Mouse (Mus musculus): ENCODE measurements around the gene Dnaaf5. TPM values are rescaled to one million over a fixed set of nuclear protein-coding genes. Genes with fewer than 3 reads are reported as not detected.

The Dnaaf5 gene
- polyA plus RNA-seq, 1 experiment from 2014 or later = 5.9 TPM

DNA sequence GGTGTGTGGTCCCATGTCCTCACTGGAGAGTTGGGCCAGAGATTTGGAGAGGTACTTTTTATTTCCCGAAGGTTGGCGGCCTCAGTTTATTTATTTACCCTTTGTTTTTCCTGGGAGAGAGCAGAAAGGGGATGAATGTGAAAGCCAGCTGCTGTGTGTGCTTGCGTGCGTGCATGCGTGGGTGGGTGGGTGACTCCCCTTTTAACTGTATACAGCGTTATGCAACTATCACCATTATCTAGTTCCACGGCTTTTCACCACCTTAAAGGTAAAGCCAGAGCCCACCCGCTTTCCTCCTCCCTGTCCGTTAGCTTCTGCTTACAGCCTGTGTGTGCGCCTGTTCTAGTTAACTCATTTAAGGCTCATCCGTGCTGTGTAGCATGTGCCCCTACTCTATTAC is 52.1 kb downstream of the Dnaaf5 start:
- 80% methylated on average over 11 of the region's 11 CpGs for WGBS
- Histone ChIP-seq H3K9me3 (no peaks in the 10 kb centered on the region), H3K9ac (peak overlapping the region; percentile 89), H3K27ac (no peak overlapping the region), H3K4me2 (peak overlapping the region; percentile 88), H3K4me3 (replicated peaks) (peak overlapping the region; percentile 93), H3K4me1 (peaks cover 35% of the 10 kb centered on the region), H3K27me3 (no peaks in the 10 kb centered on the region), H3K36me3 (replicated peaks) (no peaks in the 10 kb centered on the region)
- ATAC-seq (ENCODE audit: low FRiP score) = no peak

DNA sequence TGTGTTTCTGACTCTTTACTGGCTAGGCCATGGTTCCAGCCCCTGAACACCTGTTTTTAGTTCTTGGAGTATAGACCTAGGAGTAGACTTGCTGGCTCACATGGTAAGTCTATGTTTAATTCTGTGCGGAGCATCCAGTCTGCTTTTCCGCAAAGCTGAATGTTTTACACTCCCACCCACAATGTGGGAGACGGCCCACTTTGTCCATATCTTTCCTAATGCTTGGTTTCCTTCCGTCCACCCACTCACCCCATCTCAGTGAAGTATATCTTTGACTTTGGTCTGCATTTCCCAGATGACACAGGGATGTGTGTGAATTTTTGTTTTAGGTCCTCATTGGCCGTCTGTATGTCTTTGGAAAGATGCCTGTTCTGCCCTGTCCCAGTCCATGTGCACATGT is 53.3 kb downstream of the Dnaaf5 start:
- H3K9me3 ChIP-seq = no peaks in the 10 kb centered on the region
- no peak for ATAC-seq (ENCODE audit: low FRiP score)
- 90% methylated on average over 5 of the region's 5 CpGs for WGBS

DNA sequence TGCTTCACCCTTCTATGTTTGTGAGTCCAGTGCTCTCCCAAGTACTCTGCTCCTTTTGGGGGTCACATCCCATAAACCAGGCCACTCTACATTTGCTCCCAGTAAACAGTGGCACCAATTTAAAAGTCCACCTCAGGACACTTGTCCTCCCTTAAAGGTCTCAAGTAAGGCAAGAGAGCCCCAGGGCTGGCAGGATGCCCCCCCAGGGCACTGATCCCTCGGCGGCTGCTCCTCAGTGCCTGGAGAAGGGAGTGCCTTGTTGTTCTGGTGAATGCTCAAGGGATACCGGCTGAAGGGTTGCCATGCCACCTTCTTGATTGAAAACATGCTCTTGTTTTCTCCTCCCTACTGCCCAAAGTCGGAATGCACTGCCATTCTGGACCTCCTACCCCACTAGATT is 56.1 kb downstream of the Dnaaf5 start:
- H3K27me3 ChIP-seq = no peaks in the 10 kb centered on the region
- H3K4me2 ChIP-seq = no peak overlapping the region
- no peak overlapping the region for H3K9ac ChIP-seq
- H3K36me3 ChIP-seq (replicated peaks) = peaks cover 18% of the 10 kb centered on the region
- no peak overlapping the region for H3K4me3 ChIP-seq (replicated peaks)
- no peak for ATAC-seq (ENCODE audit: low FRiP score)
- peaks cover 29% of the 10 kb centered on the region for H3K4me1 ChIP-seq
- no peak overlapping the region for H3K27ac ChIP-seq
- 76% methylated on average over 4 of the region's 4 CpGs for WGBS
- no peaks in the 10 kb centered on the region for H3K9me3 ChIP-seq

More for the DNA sequence above, 53.3 kb downstream of the Dnaaf5 start:
- Histone ChIP-seq H3K36me3 (replicated peaks) (0 out of 2 replicates have a peak, but pooled peaks cover 2% of the 10 kb centered on the region), H3K9ac (no peak overlapping the region), H3K27ac (no peak overlapping the region), H3K4me3 (replicated peaks) (no peak overlapping the region), H3K27me3 (no peaks in the 10 kb centered on the region), H3K4me1 (peaks cover 35% of the 10 kb centered on the region), H3K4me2 (no peak overlapping the region)

GRCm38 (mm10) chr5:139206525-139206924 is 56.5 kb downstream of the Dnaaf5 start:
- H3K9ac ChIP-seq = no peak overlapping the region
- peaks cover 25% of the 10 kb centered on the region for H3K4me1 ChIP-seq
- WGBS = 78% methylated on average over 7 of the region's 7 CpGs
- no peaks in the 10 kb centered on the region for H3K9me3 ChIP-seq
- no peaks in the 10 kb centered on the region for H3K27me3 ChIP-seq
- no peak overlapping the region for H3K27ac ChIP-seq
- H3K4me2 ChIP-seq = no peak overlapping the region
- peaks cover 18% of the 10 kb centered on the region for H3K36me3 ChIP-seq (replicated peaks)
- no peak overlapping the region for H3K4me3 ChIP-seq (replicated peaks)
- no peak for ATAC-seq (ENCODE audit: low FRiP score)

DNA sequence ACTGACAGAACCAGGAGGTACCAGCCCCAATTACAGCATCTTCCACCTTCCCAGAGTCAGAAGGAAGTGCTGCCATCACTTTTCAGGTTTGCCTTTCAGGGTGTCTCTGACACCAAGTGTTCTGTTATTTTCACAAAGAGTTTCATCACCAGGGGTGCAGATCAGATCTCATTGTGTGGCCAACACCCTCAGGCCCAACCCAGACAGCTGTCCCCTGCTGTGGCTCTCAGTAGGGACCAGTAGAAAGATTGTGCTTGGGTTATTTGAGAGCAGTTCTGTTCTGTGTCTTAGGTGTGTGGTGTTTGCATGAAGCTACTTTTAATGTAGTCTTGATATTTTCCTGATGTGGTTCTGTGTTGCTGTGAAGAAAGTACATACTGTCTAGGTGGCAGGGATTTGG is 58.2 kb downstream of the Dnaaf5 start:
- H3K4me2 ChIP-seq = no peak overlapping the region
- no peak overlapping the region for H3K27ac ChIP-seq
- no peak overlapping the region for H3K4me3 ChIP-seq (replicated peaks)
- peaks cover 17% of the 10 kb centered on the region for H3K4me1 ChIP-seq
- H3K9me3 ChIP-seq = no peaks in the 10 kb centered on the region
- H3K27me3 ChIP-seq = no peaks in the 10 kb centered on the region
- no peak for ATAC-seq (ENCODE audit: low FRiP score)
- H3K36me3 ChIP-seq (replicated peaks) = peaks cover 24% of the 10 kb centered on the region
- no peak overlapping the region for H3K9ac ChIP-seq

- H3K27ac ChIP-seq = no peak overlapping the region
- no peak for ATAC-seq (ENCODE audit: low FRiP score)
- peaks cover 24% of the 10 kb centered on the region for H3K36me3 ChIP-seq (replicated peaks)
- no peak overlapping the region for H3K4me3 ChIP-seq (replicated peaks)
- H3K4me2 ChIP-seq = no peak overlapping the region
- no peak overlapping the region for H3K9ac ChIP-seq
- peaks cover 17% of the 10 kb centered on the region for H3K4me1 ChIP-seq
- H3K27me3 ChIP-seq = no peaks in the 10 kb centered on the region
- no peaks in the 10 kb centered on the region for H3K9me3 ChIP-seq
- WGBS = 94% methylated on average over 10 of the region's 10 CpGs
These were observed 59.1 kb downstream of the Dnaaf5 start for GRCm38 (mm10) chr5:139208871-139209684.

GRCm38 (mm10) chr5:139209685-139210026 is 59.6 kb downstream of the Dnaaf5 start:
- H3K4me1 ChIP-seq = peaks cover 12% of the 10 kb centered on the region
- ATAC-seq (ENCODE audit: low FRiP score) = no peak
- H3K4me2 ChIP-seq = no peak overlapping the region
- no peak overlapping the region for H3K9ac ChIP-seq
- H3K27ac ChIP-seq = no peak overlapping the region
- H3K4me3 ChIP-seq (replicated peaks) = no peak overlapping the region
- WGBS = 92% methylated on average over 7 of the region's 7 CpGs
- H3K36me3 ChIP-seq (replicated peaks) = peaks cover 24% of the 10 kb centered on the region
- no peaks in the 10 kb centered on the region for H3K27me3 ChIP-seq
- H3K9me3 ChIP-seq = no peaks in the 10 kb centered on the region

GRCm38 (mm10) chr5:139211737-139212385 is 61.8 kb downstream of the Dnaaf5 start:
- WGBS = 94% methylated on average over 11 of the region's 11 CpGs
- no peak for ATAC-seq (ENCODE audit: low FRiP score)
- Histone ChIP-seq H3K36me3 (replicated peaks) (peaks cover 43% of the 10 kb centered on the region), H3K9ac (no peak overlapping the region), H3K4me3 (replicated peaks) (no peak overlapping the region), H3K4me2 (no peak overlapping the region), H3K4me1 (no peaks in the 10 kb centered on the region), H3K27me3 (no peaks in the 10 kb centered on the region), H3K27ac (no peak overlapping the region), H3K9me3 (no peaks in the 10 kb centered on the region)

DNA sequence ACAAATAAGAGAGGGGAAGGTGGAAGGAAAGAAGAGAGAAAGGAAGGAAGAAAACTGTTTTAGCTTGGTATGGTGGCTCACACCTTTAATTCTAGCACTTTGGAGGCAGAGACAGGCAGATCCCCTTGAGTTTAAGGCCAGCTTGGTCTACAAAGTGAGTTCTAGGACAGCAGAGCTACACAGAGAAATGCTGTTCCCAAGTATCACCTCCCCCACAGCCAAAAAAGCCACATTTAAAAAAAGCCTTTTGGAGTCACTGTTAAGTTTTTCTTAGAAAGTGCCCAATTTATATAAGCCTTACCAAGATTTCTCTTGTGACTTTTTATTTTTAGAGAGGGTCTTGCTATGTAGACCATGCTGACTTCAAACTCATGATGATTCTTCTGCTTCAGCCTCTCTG is 64.3 kb downstream of the Dnaaf5 start:
- H3K27me3 ChIP-seq = no peaks in the 10 kb centered on the region
- no peaks in the 10 kb centered on the region for H3K9me3 ChIP-seq
- no peak overlapping the region for H3K4me3 ChIP-seq (replicated peaks)
- H3K4me2 ChIP-seq = no peak overlapping the region
- H3K27ac ChIP-seq = no peak overlapping the region
- H3K36me3 ChIP-seq (replicated peaks) = peaks cover 36% of the 10 kb centered on the region
- no peaks in the 10 kb centered on the region for H3K4me1 ChIP-seq
- H3K9ac ChIP-seq = no peak overlapping the region
- ATAC-seq (ENCODE audit: low FRiP score) = no peak

DNA sequence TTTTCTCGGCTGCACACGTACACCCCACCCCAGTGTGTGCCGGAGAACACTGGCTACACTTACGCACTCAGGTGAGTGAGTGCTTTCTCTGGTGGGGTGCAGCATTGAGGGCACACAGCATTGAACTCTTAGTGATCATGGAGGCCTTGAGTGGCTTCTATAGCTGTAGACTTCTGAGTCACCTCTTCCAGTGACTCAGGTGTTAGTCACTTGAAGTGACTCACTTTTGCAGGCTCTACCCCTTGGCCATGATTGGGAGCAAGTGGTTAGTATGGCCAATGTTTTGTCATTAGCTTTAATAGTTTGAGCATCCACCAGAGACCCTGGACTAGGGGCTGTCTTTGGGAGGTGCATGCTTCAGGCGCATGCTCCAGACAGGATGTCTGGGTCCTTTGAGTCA is 65.2 kb downstream of the Dnaaf5 start:
- peaks cover 38% of the 10 kb centered on the region for H3K36me3 ChIP-seq (replicated peaks)
- no peak overlapping the region for H3K4me2 ChIP-seq
- no peaks in the 10 kb centered on the region for H3K27me3 ChIP-seq
- H3K4me1 ChIP-seq = no peaks in the 10 kb centered on the region
- no peaks in the 10 kb centered on the region for H3K9me3 ChIP-seq
- WGBS = 93% methylated on average over 5 of the region's 5 CpGs
- H3K4me3 ChIP-seq (replicated peaks) = no peak overlapping the region
- no peak for ATAC-seq (ENCODE audit: low FRiP score)
- H3K9ac ChIP-seq = no peak overlapping the region
- H3K27ac ChIP-seq = no peak overlapping the region

GRCm38 (mm10) chr5:139216121-139216520 is 66.1 kb downstream of the Dnaaf5 start:
- 95% methylated on average over 2 of the region's 2 CpGs for WGBS
- peaks cover 40% of the 10 kb centered on the region for H3K36me3 ChIP-seq (replicated peaks)

DNA sequence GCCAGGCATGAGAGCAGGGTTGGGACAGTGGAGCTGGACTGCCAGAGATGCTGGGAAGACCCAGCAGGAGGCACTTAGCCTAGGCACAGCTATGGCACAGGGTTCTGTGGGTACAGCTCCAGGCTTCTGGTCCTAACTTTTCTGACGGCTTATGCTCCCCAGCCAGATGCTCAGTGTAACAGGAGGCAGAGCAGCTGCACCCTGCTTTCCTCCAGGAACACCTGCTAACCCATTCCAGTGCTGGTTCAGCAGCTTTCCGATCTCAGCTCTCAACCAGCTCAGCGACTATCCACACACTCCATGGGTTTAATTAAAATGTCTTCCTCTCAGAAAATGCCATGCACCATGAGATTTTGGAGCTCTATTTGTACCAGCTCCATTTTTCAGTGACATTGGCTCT is 66.8 kb downstream of the Dnaaf5 start:
- ATAC-seq (ENCODE audit: low FRiP score) = no peak
- Histone ChIP-seq H3K4me3 (replicated peaks) (no peak overlapping the region), H3K4me2 (no peak overlapping the region), H3K27me3 (no peaks in the 10 kb centered on the region), H3K36me3 (replicated peaks) (peaks cover 45% of the 10 kb centered on the region), H3K27ac (no peak overlapping the region), H3K9ac (no peak overlapping the region), H3K9me3 (no peaks in the 10 kb centered on the region), H3K4me1 (no peaks in the 10 kb centered on the region)
- WGBS = 100% methylated on average over 3 of the region's 3 CpGs

More at GRCm38 (mm10) chr5:139216121-139216520, 66.1 kb downstream of the Dnaaf5 start:
- H3K27me3 ChIP-seq = no peaks in the 10 kb centered on the region
- H3K4me3 ChIP-seq (replicated peaks) = no peak overlapping the region
- H3K4me1 ChIP-seq = no peaks in the 10 kb centered on the region
- ATAC-seq (ENCODE audit: low FRiP score) = no peak
- no peak overlapping the region for H3K4me2 ChIP-seq
- no peaks in the 10 kb centered on the region for H3K9me3 ChIP-seq
- H3K27ac ChIP-seq = no peak overlapping the region
- no peak overlapping the region for H3K9ac ChIP-seq

DNA sequence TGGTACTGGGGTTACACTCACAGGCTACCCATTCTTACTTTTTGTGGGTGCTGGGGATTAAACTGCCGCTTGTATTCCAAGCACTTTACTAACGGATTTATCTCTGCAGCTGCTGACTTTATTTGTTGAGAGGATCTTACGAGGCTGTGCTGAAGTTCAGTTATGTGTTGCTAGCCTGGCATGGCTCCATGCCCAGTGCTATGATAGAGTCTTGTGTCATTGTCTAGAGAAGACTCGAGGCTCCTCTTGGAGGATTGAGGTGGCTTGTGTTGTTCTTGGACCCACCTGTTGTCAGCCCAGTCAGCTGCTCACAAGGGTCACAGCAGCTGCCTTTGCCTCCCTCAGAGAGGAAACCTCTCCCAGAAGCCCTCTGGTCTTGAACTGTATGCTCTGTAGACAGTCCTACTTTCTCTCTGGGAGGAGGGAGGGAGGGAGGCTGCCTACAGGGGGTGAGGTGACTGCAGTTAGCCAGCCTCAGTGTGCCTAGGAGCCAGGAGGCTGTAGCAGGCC is 70.0 kb downstream of the Dnaaf5 start:
- Histone ChIP-seq H3K27me3 (no peaks in the 10 kb centered on the region), H3K4me2 (no peak overlapping the region), H3K4me1 (no peaks in the 10 kb centered on the region), H3K4me3 (replicated peaks) (no peak overlapping the region), H3K36me3 (replicated peaks) (peaks cover 66% of the 10 kb centered on the region), H3K9ac (no peak overlapping the region), H3K27ac (no peak overlapping the region), H3K9me3 (no peaks in the 10 kb centered on the region)
- WGBS = 92% methylated on average over 4 of the region's 4 CpGs
- no peak for ATAC-seq (ENCODE audit: low FRiP score)
